Mouse (Mus musculus) CH12.LX (cell line): Measurements from ENCODE around the gene Celf2. TPM values are rescaled to one million over a fixed set of nuclear protein-coding genes. Genes with fewer than 3 reads are reported as not detected.
"Not testable (repeated sequence)": the region's sequence is repeated elsewhere in the genome, so short reads cannot be mapped to it uniquely, and the experiment has no call there.

Experiments
- DNase-seq: peaks from one replicate; pipeline ENCODE4 v3.0.0-alpha.2; 2013; ENCODE audit errors: extremely low read depth
- H3K27ac ChIP-seq: 2 replicates; pipeline ENCODE4 v1.5.1; 2012; ENCODE audit warnings: low read depth, mild to moderate bottlenecking, control low read depth, moderate library complexity; ENCODE audit not compliant: insufficient read depth
- H3K27me3 ChIP-seq: replicated peaks from 2 replicates; pipeline ENCODE3; 2012; ENCODE audit warnings: inconsistent platforms
- H3K36me3 ChIP-seq, 2 experiments: replicated peaks in 1 of 2; 2 replicates each; pipeline versions ENCODE3 to v1.6.1; 2012; ENCODE audit warnings: inconsistent platforms in 1 of 2, low read length in 1 of 2, mild to moderate bottlenecking in 1 of 2, mixed read lengths in 1 of 2, moderate library complexity in 1 of 2; ENCODE audit not compliant: control insufficient read depth in 1 of 2, insufficient read depth in 1 of 2
- H3K4me1 ChIP-seq, 2 experiments: 2 replicates each; pipeline ENCODE4 v1.6.1; 2012; ENCODE audit warnings: inconsistent platforms in 1 of 2, moderate library complexity in 1 of 2; ENCODE audit not compliant: insufficient read depth in 2 of 2, control insufficient read depth in 1 of 2
- H3K4me2 ChIP-seq: 2 replicates; pipeline ENCODE4 v1.6.1; 2012; ENCODE audit warnings: low read depth, mild to moderate bottlenecking, control low read depth; ENCODE audit not compliant: poor library complexity, insufficient read depth, severe bottlenecking
- H3K4me3 ChIP-seq, 3 experiments: fragments of 150-350 bp in 1 of 3; sonication (generic) in 1 of 3; replicated peaks in 1 of 3; 2 replicates each; pipeline versions ENCODE3 to v1.5.1; 2011 to 2012; ENCODE audit warnings: low read depth in 2 of 3, low read length in 2 of 3, mild to moderate bottlenecking in 2 of 3, moderate library complexity in 2 of 3, control low read depth in 1 of 3, improper control_type of control experiment in 1 of 3, inconsistent platforms in 1 of 3, mixed read lengths in 1 of 3; ENCODE audit not compliant: poor library complexity in 1 of 3
- H3K79me2 ChIP-seq: replicated peaks from 2 replicates; pipeline ENCODE4 v1.6.1; 2012; ENCODE audit warnings: mild to moderate bottlenecking, moderate library complexity; ENCODE audit not compliant: control insufficient read depth, poor library complexity, insufficient read depth, severe bottlenecking; ENCODE audit errors: extremely low read depth
- H3K9ac ChIP-seq: 2 replicates; pipeline ENCODE4 v1.6.1; 2012; ENCODE audit warnings: low read depth, mild to moderate bottlenecking, control low read depth, moderate library complexity; ENCODE audit not compliant: insufficient read depth
- H3K9me3 ChIP-seq: replicated peaks from 2 replicates; pipeline ENCODE3; 2012; ENCODE audit warnings: low read length, inconsistent platforms, mixed read lengths
- BHLHE40 ChIP-seq: IDR thresholded peaks from 2 replicates; pipeline ENCODE4 v1.6.1; 2011; ENCODE audit warnings: mild to moderate bottlenecking, low read depth, low read length, improper control_type of control experiment
- CHD1 ChIP-seq: IDR thresholded peaks from 2 replicates; pipeline ENCODE4 v1.6.1; 2012; ENCODE audit warnings: low read depth, low read length, improper control_type of control experiment, inconsistent platforms
- CHD2 ChIP-seq: IDR thresholded peaks from 2 replicates; pipeline ENCODE4 v1.6.1; 2011; ENCODE audit warnings: low read length, improper control_type of control experiment
- EP300 ChIP-seq: IDR thresholded peaks from 2 replicates; pipeline ENCODE4 v1.6.1; 2011; ENCODE audit warnings: low read length, improper control_type of control experiment
- ETS1 ChIP-seq: conservative IDR thresholded peaks from 2 replicates; pipeline ENCODE4 v1.6.1; 2012; ENCODE audit warnings: low read depth, mild to moderate bottlenecking, inconsistent platforms, low read length, improper control_type of control experiment, moderate library complexity
- GABPA ChIP-seq: IDR thresholded peaks from 2 replicates; pipeline ENCODE4 v1.6.1; 2012; ENCODE audit warnings: low read depth, low read length, improper control_type of control experiment, inconsistent platforms; ENCODE audit not compliant: insufficient replicate concordance
- HCFC1 ChIP-seq: IDR thresholded peaks from 2 replicates; pipeline ENCODE4 v1.6.1; 2012; ENCODE audit warnings: low read depth, mild to moderate bottlenecking, inconsistent platforms, low read length, improper control_type of control experiment
- IRF4 ChIP-seq: IDR thresholded peaks from 2 replicates; pipeline ENCODE4 v1.6.1; 2014; ENCODE audit warnings: low read depth, mild to moderate bottlenecking, inconsistent platforms, low read length, improper control_type of control experiment
- JUN ChIP-seq: IDR thresholded peaks from 2 replicates; pipeline ENCODE4 v1.6.1; 2011; ENCODE audit warnings: low read depth, mild to moderate bottlenecking, low read length, improper control_type of control experiment, moderate library complexity; ENCODE audit not compliant: insufficient read depth
- JUND ChIP-seq: conservative IDR thresholded peaks from 2 replicates; pipeline ENCODE4 v1.6.1; 2011; ENCODE audit warnings: low read depth, low read length, improper control_type of control experiment
- KAT2A ChIP-seq: IDR thresholded peaks from 2 replicates; pipeline ENCODE4 v1.6.1; 2012; ENCODE audit warnings: low read length, improper control_type of control experiment, inconsistent platforms; ENCODE audit not compliant: insufficient replicate concordance
- MAFK ChIP-seq: IDR thresholded peaks from 2 replicates; pipeline ENCODE4 v1.6.1; 2011; ENCODE audit warnings: low read length, improper control_type of control experiment; ENCODE audit not compliant: insufficient replicate concordance
- MEF2A ChIP-seq: IDR thresholded peaks from 2 replicates; pipeline ENCODE4 v1.6.1; 2014; ENCODE audit warnings: low read depth, mild to moderate bottlenecking, inconsistent platforms, low read length, improper control_type of control experiment, borderline replicate concordance
- MYC ChIP-seq: IDR thresholded peaks from 2 replicates; pipeline ENCODE4 v1.6.1; 2011; ENCODE audit warnings: low read depth, mild to moderate bottlenecking, improper control_type of control experiment, low read length
- NRF1 ChIP-seq: IDR thresholded peaks from 2 replicates; pipeline ENCODE4 v1.6.1; 2014; ENCODE audit warnings: low read depth, mild to moderate bottlenecking, inconsistent platforms, low read length, improper control_type of control experiment, moderate library complexity
- PAX5 ChIP-seq: IDR thresholded peaks from 2 replicates; pipeline ENCODE4 v1.6.1; 2012; ENCODE audit warnings: low read length, inconsistent platforms, mixed read lengths
- POLR2A ChIP-seq: IDR thresholded peaks from 2 replicates; pipeline ENCODE4 v1.6.1; 2011; ENCODE audit warnings: low read depth, mild to moderate bottlenecking, improper control_type of control experiment, low read length
- RCOR1 ChIP-seq: conservative IDR thresholded peaks from 2 replicates; pipeline ENCODE4 v1.6.1; 2012; ENCODE audit warnings: low read depth, mild to moderate bottlenecking, inconsistent platforms, low read length, improper control_type of control experiment
- SIN3A ChIP-seq: IDR thresholded peaks from 2 replicates; pipeline ENCODE4 v1.6.1; 2012; ENCODE audit warnings: low read length, improper control_type of control experiment, inconsistent platforms
- UBTF ChIP-seq: IDR thresholded peaks from 2 replicates; pipeline ENCODE4 v1.6.1; 2012; ENCODE audit warnings: low read depth, mild to moderate bottlenecking, inconsistent platforms, low read length, improper control_type of control experiment, moderate library complexity
- USF1 ChIP-seq: IDR thresholded peaks from 2 replicates; pipeline ENCODE4 v1.6.1; 2014; ENCODE audit warnings: low read depth, mild to moderate bottlenecking, inconsistent platforms, low read length, improper control_type of control experiment
- USF2 ChIP-seq: conservative IDR thresholded peaks from 2 replicates; pipeline ENCODE4 v1.6.1; 2011; ENCODE audit warnings: low read depth, low read length, improper control_type of control experiment
- ZC3H11A ChIP-seq: IDR thresholded peaks from 2 replicates; pipeline ENCODE4 v1.6.1; 2012; ENCODE audit warnings: low read depth, mild to moderate bottlenecking, inconsistent platforms, low read length, improper control_type of control experiment
- ZMIZ1 ChIP-seq: IDR thresholded peaks from 2 replicates; pipeline ENCODE4 v1.6.1; 2012; ENCODE audit warnings: low read depth, mild to moderate bottlenecking, inconsistent platforms, low read length, improper control_type of control experiment
- ZNF384 ChIP-seq: IDR thresholded peaks from 2 replicates; pipeline ENCODE4 v1.6.1; 2012; ENCODE audit warnings: low read depth, low read length, improper control_type of control experiment, inconsistent platforms
- dilution Hi-C: fragments of 300-500 bp; cut with MboI; formaldehyde crosslinking; loops from 2 replicates; pipeline ENCODE4 v1.14.3; 2020; ENCODE audit warnings: low sequenced_read_pairs; ENCODE audit not compliant: extremely low pct_unique_long_range_greater_than_20kb, extremely low pct_ligation_motif_present
- in situ Hi-C: fragments of 300-500 bp; cut with MboI; formaldehyde crosslinking; loops from 3 replicates; pipeline ENCODE4 v1.14.3; 2019; ENCODE audit warnings: low sequenced_read_pairs, low pct_ligation_motif_present, low pct_unique_long_range_greater_than_20kb, mixed read lengths
- polyA plus RNA-seq: library from polyadenylated mRNA; unstranded; fragments of >175 nt; gene quantifications from 2 replicates; pipeline ENCODE4 v1.2.1, GENCODE M21; 2012; ENCODE audit warnings: low read depth; ENCODE audit not compliant: insufficient read length
- total RNA-seq, 2 experiments: library from RNA; depleted of rRNA; stranded (reverse); fragments of 300-350 nt in 1 of 2; fragments of >200 nt in 1 of 2; gene quantifications; 2 replicates each; pipeline ENCODE4 v1.2.3; 2012 to 2014

The Celf2 gene
- total and polyA plus RNA-seq, 3 experiments, result 51.0 to 143 (median 103) TPM

GRCm38 (mm10) chr2:7267166-7267565 lies 242.2 kb downstream of the Celf2 start:
- Histone ChIP-seq H3K4me1 (peaks cover 0 to 3% of the 10 kb centered on the region in 2 experiments; a peak in 1 of 4 replicates), H3K79me2 (no peaks in the 10 kb centered on the region), H3K4me3 (no peak overlapping the region), H3K9me3 (no peaks in the 10 kb centered on the region), H3K27me3 (no peaks in the 10 kb centered on the region), H3K36me3 (no peaks in the 10 kb centered on the region), H3K4me2 (no peak overlapping the region), H3K9ac (no peak overlapping the region), H3K27ac (no peak overlapping the region)
- no peak for DNase-seq
- in situ Hi-C loops, result no loop called here
- no peak for TF ChIP-seq USF1
- TF ChIP-seq ZMIZ1, result no peak
- no peak for TF ChIP-seq MAFK
- no peak for TF ChIP-seq SIN3A
- TF ChIP-seq CHD1, result no peak
- no peak for TF ChIP-seq GABPA
- dilution Hi-C loops, result no loop called here

GRCm38 (mm10) chr2:7262668-7263067 lies 246.7 kb downstream of the Celf2 start:
- H3K79me2 ChIP-seq, H3K9me3 ChIP-seq, H3K4me1 ChIP-seq, H3K9ac ChIP-seq, H3K27ac ChIP-seq, H3K4me3 ChIP-seq, dilution Hi-C loops, DNase-seq, H3K27me3 ChIP-seq, H3K36me3 ChIP-seq, H3K4me2 ChIP-seq, in situ Hi-C loops: not testable (repeated sequence)

- no peaks in the 10 kb centered on the region for H3K36me3 ChIP-seq
- no peak overlapping the region for H3K4me2 ChIP-seq
- no peak overlapping the region for H3K9ac ChIP-seq
- no peaks in the 10 kb centered on the region for H3K4me1 ChIP-seq
- H3K27ac ChIP-seq, result no peak overlapping the region
- dilution Hi-C loops, result no loop called here
- H3K4me3 ChIP-seq, result no peak overlapping the region
- DNase-seq, result no peak
- H3K9me3 ChIP-seq, result no peaks in the 10 kb centered on the region
- in situ Hi-C loops, result no loop called here
- TF ChIP-seq USF2 (no peak), EP300 (no peak), PAX5 (no peak), RCOR1 (no peak), MYC (no peak), ZNF384 (no peak), MEF2A (no peak), JUND (no peak), BHLHE40 (no peak), ZC3H11A (no peak), UBTF (no peak), JUN (no peak), KAT2A (no peak), NRF1 (no peak), USF1 (no peak), ETS1 (no peak), CHD2 (no peak), HCFC1 (no peak), IRF4 (no peak), POLR2A (no peak)
- H3K27me3 ChIP-seq, result no peaks in the 10 kb centered on the region
- no peaks in the 10 kb centered on the region for H3K79me2 ChIP-seq
Measured at GRCm38 (mm10) chr2:7260186-7260585, 249.2 kb downstream of the Celf2 start.
